Mouse (Mus musculus) megakaryocyte-erythroid progenitor cell, adult 5-6 weeks (primary cell): ENCODE data around the gene Olfr71. TPM values are rescaled to one million over a fixed set of nuclear protein-coding genes. Genes with fewer than 3 reads are reported as not detected.

Source experiments
- ATAC-seq: replicated peaks from 2 replicates; pipeline ENCODE4 v1.8.0; 2016; ENCODE audit warnings: mild to moderate bottlenecking, inconsistent platforms; ENCODE audit not compliant: severe bottlenecking, poor library complexity, low FRiP score, low TSS enrichment
- total RNA-seq, 2 experiments: library from RNA; stranded (forward) in 1 of 2; stranded (reverse) in 1 of 2; fragments of 200-1000, 215-1000 nt in 1 of 2; fragments of >200 nt in 1 of 2; fragmentation: Nextera tagmentation in 1 of 2; gene quantifications; 2 replicates each; pipeline ENCODE4 v1.2.3; 2014 to 2017

Gene Olfr71
- total RNA-seq, 2 experiments from 2014 or later: not detected

GRCm38 (mm10) chr4:43668782-43669427, 41.1 kb downstream of the Olfr71 start, which contains the start of the genes Tmem8b and Fam221b:
Gene Tmem8b (plus strand): TSS chr4:43668971.
Gene Fam221b (minus strand): TSS chr4:43669145.
- peak; percentile 97 for ATAC-seq

GRCm38 (mm10) chr4:43666412-43666811, 43.6 kb downstream of the Olfr71 start:
- ATAC-seq: no peak

- no peak for ATAC-seq
Measured at GRCm38 (mm10) chr4:43657146-43657545, 52.9 kb downstream of the Olfr71 start.

- peak; percentile 95 for ATAC-seq
Measured at GRCm38 (mm10) chr4:43656339-43657109, 53.5 kb downstream of the Olfr71 start, which contains the start of gene Hint2. Gene Hint2 (minus strand): TSS chr4:43656466.

- ATAC-seq: 0 out of 2 replicates have a peak, but pooled peaks have one; percentile 0
Measured at GRCm38 (mm10) chr4:43655656-43656338, 54.3 kb downstream of the Olfr71 start.

Other genes with a start within 250 kb of the Olfr71 start
- 0.61 TPM in 1 of 2 replicates, not detected in the other for gene Sit1, start 226.5 kb downstream of the Olfr71 start, total RNA-seq (2014; fragmentation: Nextera tagmentation)
- gene Sit1, start 226.5 kb downstream of the Olfr71 start, total RNA-seq (2017): not detected in 2 replicates
- 28.8 and 47.9 TPM in 2 replicates for gene Ccdc107, start 217.4 kb downstream of the Olfr71 start, total RNA-seq (2014; fragmentation: Nextera tagmentation)
- gene Ccdc107, start 217.4 kb downstream of the Olfr71 start, total RNA-seq (2017): 44.6 and 46.3 TPM in 2 replicates
- gene Arhgef39, start 210.6 kb downstream of the Olfr71 start, total RNA-seq (2014; fragmentation: Nextera tagmentation): 44.3 and 50.3 TPM in 2 replicates
- gene Arhgef39, start 210.6 kb downstream of the Olfr71 start, total RNA-seq (2017): 27.2 and 32.7 TPM in 2 replicates
- gene Car9, start 203.3 kb downstream of the Olfr71 start, total RNA-seq (2014; fragmentation: Nextera tagmentation): 3.6 and 11.8 TPM in 2 replicates
- 2.1 and 3.3 TPM in 2 replicates for gene Car9, start 203.3 kb downstream of the Olfr71 start, total RNA-seq (2017)
- gene Tpm2, start 186.5 kb downstream of the Olfr71 start, total RNA-seq (2014; fragmentation: Nextera tagmentation): not detected in 2 replicates
- 0.09 TPM in 1 of 2 replicates, not detected in the other for gene Tpm2, start 186.5 kb downstream of the Olfr71 start, total RNA-seq (2017)
- 9.6 and 12.7 TPM in 2 replicates for gene Creb3, start 147.9 kb downstream of the Olfr71 start, total RNA-seq (2014; fragmentation: Nextera tagmentation)
- 19.4 and 42.2 TPM in 2 replicates for gene Creb3, start 147.9 kb downstream of the Olfr71 start, total RNA-seq (2017)
- 105 and 175 TPM in 2 replicates for gene Tln1, start 147.6 kb downstream of the Olfr71 start, total RNA-seq (2014; fragmentation: Nextera tagmentation)
- gene Tln1, start 147.6 kb downstream of the Olfr71 start, total RNA-seq (2017): 211 and 304 TPM in 2 replicates
- 28.7 and 30.4 TPM in 2 replicates for gene Rgp1, start 131.5 kb downstream of the Olfr71 start, total RNA-seq (2014; fragmentation: Nextera tagmentation)
- 6.7 and 8.3 TPM in 2 replicates for gene Rgp1, start 131.5 kb downstream of the Olfr71 start, total RNA-seq (2017)
- 19.7 and 22.9 TPM in 2 replicates for gene Gba2, start 131.4 kb downstream of the Olfr71 start, total RNA-seq (2014; fragmentation: Nextera tagmentation)
- 6.1 and 12.0 TPM in 2 replicates for gene Gba2, start 131.4 kb downstream of the Olfr71 start, total RNA-seq (2017)
- gene Msmp, start 125.8 kb downstream of the Olfr71 start, total RNA-seq (2014; fragmentation: Nextera tagmentation): not detected in 2 replicates
- gene Msmp, start 125.8 kb downstream of the Olfr71 start, total RNA-seq (2017): not detected in 2 replicates
- 0.09 and 2.0 TPM in 2 replicates for gene Npr2, start 78.3 kb downstream of the Olfr71 start, total RNA-seq (2014; fragmentation: Nextera tagmentation)
- gene Npr2, start 78.3 kb downstream of the Olfr71 start, total RNA-seq (2017): 0.08 and 0.14 TPM in 2 replicates
- 1.6 TPM in 1 of 2 replicates, not detected in the other for gene Spag8, start 56.7 kb downstream of the Olfr71 start, total RNA-seq (2014; fragmentation: Nextera tagmentation)
- not detected in 2 replicates for gene Spag8, start 56.7 kb downstream of the Olfr71 start, total RNA-seq (2017)
- 70.7 and 73.0 TPM in 2 replicates for gene Hint2, start 53.8 kb downstream of the Olfr71 start, total RNA-seq (2014; fragmentation: Nextera tagmentation)
- gene Hint2, start 53.8 kb downstream of the Olfr71 start, total RNA-seq (2017): 43.1 and 63.0 TPM in 2 replicates
- 1.2 and 2.5 TPM in 2 replicates for gene Tmem8b, start 41.3 kb downstream of the Olfr71 start, total RNA-seq (2014; fragmentation: Nextera tagmentation)
- gene Tmem8b, start 41.3 kb downstream of the Olfr71 start, total RNA-seq (2017): 0.38 and 1.6 TPM in 2 replicates
- not detected in 2 replicates for gene Fam221b, start 41.1 kb downstream of the Olfr71 start, total RNA-seq (2014; fragmentation: Nextera tagmentation)
- 0.15 and 0.28 TPM in 2 replicates for gene Fam221b, start 41.1 kb downstream of the Olfr71 start, total RNA-seq (2017)
- gene Olfr70, start 9.4 kb downstream of the Olfr71 start, total RNA-seq (2014; fragmentation: Nextera tagmentation): not detected in 2 replicates
- not detected in 2 replicates for gene Olfr70, start 9.4 kb downstream of the Olfr71 start, total RNA-seq (2017)
- not detected in 2 replicates for gene Hrct1, start 16.9 kb upstream of the Olfr71 start, total RNA-seq (2014; fragmentation: Nextera tagmentation)
- not detected in 2 replicates for gene Hrct1, start 16.9 kb upstream of the Olfr71 start, total RNA-seq (2017)
- not detected in 2 replicates for gene Spaar, start 19.8 kb upstream of the Olfr71 start, total RNA-seq (2014; fragmentation: Nextera tagmentation)
- gene Spaar, start 19.8 kb upstream of the Olfr71 start, total RNA-seq (2017): not detected in 2 replicates
- gene Olfr159, start 60.8 kb upstream of the Olfr71 start, total RNA-seq (2014; fragmentation: Nextera tagmentation): not detected in 2 replicates
- not detected in 2 replicates for gene Olfr159, start 60.8 kb upstream of the Olfr71 start, total RNA-seq (2017)
- not detected in 2 replicates for gene Olfr156, start 113.6 kb upstream of the Olfr71 start, total RNA-seq (2014; fragmentation: Nextera tagmentation)
- not detected in 2 replicates for gene Olfr156, start 113.6 kb upstream of the Olfr71 start, total RNA-seq (2017)
- gene Olfr157, start 129.9 kb upstream of the Olfr71 start, total RNA-seq (2014; fragmentation: Nextera tagmentation): not detected in 2 replicates
- not detected in 2 replicates for gene Olfr157, start 129.9 kb upstream of the Olfr71 start, total RNA-seq (2017)
- gene Olfr155, start 141.3 kb upstream of the Olfr71 start, total RNA-seq (2014; fragmentation: Nextera tagmentation): not detected in 2 replicates
- not detected in 2 replicates for gene Olfr155, start 141.3 kb upstream of the Olfr71 start, total RNA-seq (2017)
- gene Reck, start 165.3 kb upstream of the Olfr71 start, total RNA-seq (2014; fragmentation: Nextera tagmentation): 0.20 TPM in 1 of 2 replicates, not detected in the other
- gene Reck, start 165.3 kb upstream of the Olfr71 start, total RNA-seq (2017): 0.61 TPM in 1 of 2 replicates, not detected in the other
- gene Glipr2, start 247.1 kb upstream of the Olfr71 start, total RNA-seq (2014; fragmentation: Nextera tagmentation): 10.9 and 12.6 TPM in 2 replicates
- gene Glipr2, start 247.1 kb upstream of the Olfr71 start, total RNA-seq (2017): 12.2 and 13.9 TPM in 2 replicates